Mouse (Mus musculus): ENCODE measurements around the gene Cacna1d.

Gene Cacna1d

GRCm38 (mm10) chr14:30168387-30168786, 322.9 kb downstream of the Cacna1d start:
- no peak for DNase-seq (ENCODE audit: low read depth, low spot score)

- no peak for DNase-seq (ENCODE audit: low read depth, low spot score)
Measured at GRCm38 (mm10) chr14:30167606-30168005, 323.6 kb downstream of the Cacna1d start.

GRCm38 (mm10) chr14:30166036-30166435, 325.2 kb downstream of the Cacna1d start:
- DNase-seq (ENCODE audit: low read depth, low spot score) = no peak

- DNase-seq (ENCODE audit: low read depth, low spot score) = no peak
Measured at GRCm38 (mm10) chr14:30163733-30164708, 327.2 kb downstream of the Cacna1d start.

- DNase-seq (ENCODE audit: low read depth, low spot score) = no peak
Measured at GRCm38 (mm10) chr14:30147774-30148173, 343.5 kb downstream of the Cacna1d start.

GRCm38 (mm10) chr14:30138379-30138964, 352.8 kb downstream of the Cacna1d start:
- no peak for DNase-seq (ENCODE audit: low read depth, low spot score)

- DNase-seq (ENCODE audit: low read depth, low spot score) = no peak
Measured at GRCm38 (mm10) chr14:30137961-30138360, 353.3 kb downstream of the Cacna1d start.

GRCm38 (mm10) chr14:30136965-30137364, 354.3 kb downstream of the Cacna1d start:
- DNase-seq (ENCODE audit: low read depth, low spot score) = peak; percentile 57

GRCm38 (mm10) chr14:30135351-30135750, 355.9 kb downstream of the Cacna1d start:
- DNase-seq (ENCODE audit: low read depth, low spot score) = no peak

- no peak for DNase-seq (ENCODE audit: low read depth, low spot score)
Measured at GRCm38 (mm10) chr14:30133684-30134083, 357.6 kb downstream of the Cacna1d start.

GRCm38 (mm10) chr14:30131256-30131655, 360.0 kb downstream of the Cacna1d start:
- no peak for DNase-seq (ENCODE audit: low read depth, low spot score)

- no peak for DNase-seq (ENCODE audit: low read depth, low spot score)
Measured at GRCm38 (mm10) chr14:30130092-30130491, 361.2 kb downstream of the Cacna1d start.

- DNase-seq (ENCODE audit: low read depth, low spot score) = no peak
Measured at GRCm38 (mm10) chr14:30129378-30129777, 361.9 kb downstream of the Cacna1d start.

GRCm38 (mm10) chr14:30124951-30125690, 366.1 kb downstream of the Cacna1d start:
- no peak for DNase-seq (ENCODE audit: low read depth, low spot score)

- no peak for DNase-seq (ENCODE audit: low read depth, low spot score)
Measured at GRCm38 (mm10) chr14:30120023-30120422, 371.2 kb downstream of the Cacna1d start.

- DNase-seq (ENCODE audit: low read depth, low spot score) = no peak
Measured at GRCm38 (mm10) chr14:30113392-30114108, 377.7 kb downstream of the Cacna1d start.

GRCm38 (mm10) chr14:30109079-30109478, 382.2 kb downstream of the Cacna1d start:
- no peak for DNase-seq (ENCODE audit: low read depth, low spot score)

- DNase-seq (ENCODE audit: low read depth, low spot score) = no peak
Measured at GRCm38 (mm10) chr14:30106550-30106949, 384.7 kb downstream of the Cacna1d start.

- no peak for DNase-seq (ENCODE audit: low read depth, low spot score)
Measured at GRCm38 (mm10) chr14:30105551-30105950, 385.7 kb downstream of the Cacna1d start.

- no peak for DNase-seq (ENCODE audit: low read depth, low spot score)
Measured at GRCm38 (mm10) chr14:30103946-30104536, 387.2 kb downstream of the Cacna1d start.

GRCm38 (mm10) chr14:30097239-30097638, 394.0 kb downstream of the Cacna1d start:
- no peak for DNase-seq (ENCODE audit: low read depth, low spot score)
